Mouse (Mus musculus) kidney, embryonic 14.5 days (tissue): ENCODE measurements around the gene Lrrc25. TPM values are rescaled to one million over a fixed set of nuclear protein-coding genes. Genes with fewer than 3 reads are reported as not detected.

ENCODE experiments used
- polyA plus RNA-seq: library from polyadenylated mRNA; unstranded; fragments of >200 nt; fragmentation: Nextera tagmentation; extraction: Ambion mirVana; gene quantifications from 2 replicates; pipeline ENCODE4 v1.2.1, GENCODE M21; 2014

The Lrrc25 gene
- polyA plus RNA-seq, 1 experiment from 2014 or later, result 1.4 TPM

Other genes with a start within 250 kb of the Lrrc25 start
- 0.14 and 0.26 TPM in 2 replicates for gene Comp, start 242.6 kb upstream of the Lrrc25 start, polyA plus RNA-seq
- 15.5 and 21.2 TPM in 2 replicates for gene Crtc1, start 176.6 kb upstream of the Lrrc25 start, polyA plus RNA-seq
- 14.4 and 19.2 TPM in 2 replicates for gene Klhl26, start 139.2 kb upstream of the Lrrc25 start, polyA plus RNA-seq
- 8.5 and 12.4 TPM in 2 replicates for gene Tmem59l, start 128.8 kb upstream of the Lrrc25 start, polyA plus RNA-seq
- gene Crlf1, start 123.0 kb upstream of the Lrrc25 start, polyA plus RNA-seq, result 26.7 and 34.8 TPM in 2 replicates
- gene Rex1bd, start 109.4 kb upstream of the Lrrc25 start, polyA plus RNA-seq, result 129 and 151 TPM in 2 replicates
- 1,078 and 1,559 TPM in 2 replicates for gene Uba52, start 105.4 kb upstream of the Lrrc25 start, polyA plus RNA-seq
- 252 and 291 TPM in 2 replicates for gene Fkbp8, start 88.4 kb upstream of the Lrrc25 start, polyA plus RNA-seq
- gene Kxd1, start 88.2 kb upstream of the Lrrc25 start, polyA plus RNA-seq, result 70.0 and 70.9 TPM in 2 replicates
- 12.9 and 22.4 TPM in 2 replicates for gene Ell, start 76.7 kb upstream of the Lrrc25 start, polyA plus RNA-seq
- 102 and 118 TPM in 2 replicates for gene Isyna1, start 21.8 kb upstream of the Lrrc25 start, polyA plus RNA-seq
- gene Ssbp4, start 7.3 kb upstream of the Lrrc25 start, polyA plus RNA-seq, result 172 and 220 TPM in 2 replicates
- gene Gdf15, start 16.3 kb downstream of the Lrrc25 start, polyA plus RNA-seq, result 0.31 and 0.41 TPM in 2 replicates
- 62.2 and 62.6 TPM in 2 replicates for gene Pgpep1, start 44.2 kb downstream of the Lrrc25 start, polyA plus RNA-seq
- gene Lsm4, start 57.1 kb downstream of the Lrrc25 start, polyA plus RNA-seq, result 353 and 447 TPM in 2 replicates
- gene Jund, start 82.8 kb downstream of the Lrrc25 start, polyA plus RNA-seq, result 95.1 and 117 TPM in 2 replicates
- 0.12 TPM in 1 of 2 replicates, not detected in the other for gene Iqcn, start 87.3 kb downstream of the Lrrc25 start, polyA plus RNA-seq
- 0.23 and 0.73 TPM in 2 replicates for gene Gm3336, start 102.4 kb downstream of the Lrrc25 start, polyA plus RNA-seq
- 2.5 and 4.0 TPM in 2 replicates for gene Pde4c, start 107.6 kb downstream of the Lrrc25 start, polyA plus RNA-seq
- 14.3 and 16.4 TPM in 2 replicates for gene Rab3a, start 138.5 kb downstream of the Lrrc25 start, polyA plus RNA-seq
- 47.9 and 52.7 TPM in 2 replicates for gene Mpv17l2, start 144.8 kb downstream of the Lrrc25 start, polyA plus RNA-seq
- 33.3 and 49.1 TPM in 2 replicates for gene Pik3r2, start 160.6 kb downstream of the Lrrc25 start, polyA plus RNA-seq
- 13.4 and 17.2 TPM in 2 replicates for gene Mast3, start 188.9 kb downstream of the Lrrc25 start, polyA plus RNA-seq
- gene Il12rb1, start 192.3 kb downstream of the Lrrc25 start, polyA plus RNA-seq, result not detected in 2 replicates
- 4.7 and 5.7 TPM in 2 replicates for gene Arrdc2, start 223.6 kb downstream of the Lrrc25 start, polyA plus RNA-seq
- 2.5 and 2.6 TPM in 2 replicates for gene Kcnn1, start 247.1 kb downstream of the Lrrc25 start, polyA plus RNA-seq